Mouse (Mus musculus) MEL (cell line): ENCODE data around the gene Cpsf4l.

Experiments used
- CTCF ChIP-seq, 3 experiments: IDR thresholded peaks in 2 of 3; conservative IDR thresholded peaks in 1 of 3; 2 replicates each; pipeline ENCODE4 v1.5.1; 2011 to 2012; ENCODE audit warnings: low read length in 3 of 3, low read depth in 2 of 3, mild to moderate bottlenecking in 2 of 3, improper control_type of control experiment in 1 of 3, inconsistent platforms in 1 of 3, mixed read lengths in 1 of 3, moderate library complexity in 1 of 3; ENCODE audit not compliant: control insufficient read depth in 1 of 3, insufficient read depth in 1 of 3, poor library complexity in 1 of 3, severe bottlenecking in 1 of 3
- HCFC1 ChIP-seq: IDR thresholded peaks from 2 replicates; pipeline ENCODE4 v1.6.1; 2012; ENCODE audit warnings: low read depth, mild to moderate bottlenecking, inconsistent platforms, low read length, improper control_type of control experiment, moderate library complexity
- MEF2A ChIP-seq: IDR thresholded peaks from 2 replicates; pipeline ENCODE4 v1.6.1; 2014; ENCODE audit warnings: low read depth, mild to moderate bottlenecking, inconsistent platforms, low read length, improper control_type of control experiment; ENCODE audit not compliant: poor library complexity, insufficient replicate concordance, severe bottlenecking; ENCODE audit errors: extremely low read depth
- MXI1 ChIP-seq: IDR thresholded peaks from 2 replicates; pipeline ENCODE4 v1.6.1; 2011; ENCODE audit warnings: mild to moderate bottlenecking, low read depth, low read length, improper control_type of control experiment
- POLR2A ChIP-seq, 2 experiments: IDR thresholded peaks; 2 replicates each; pipeline ENCODE4 v1.6.1; 2011 to 2012; ENCODE audit warnings: low read length in 2 of 2, mild to moderate bottlenecking in 2 of 2, control low read depth in 1 of 2, improper control_type of control experiment in 1 of 2, low read depth in 1 of 2, moderate library complexity in 1 of 2; ENCODE audit not compliant: control insufficient read depth in 1 of 2, insufficient read depth in 1 of 2, poor library complexity in 1 of 2
- RCOR1 ChIP-seq: IDR thresholded peaks from 2 replicates; pipeline ENCODE4 v1.6.1; 2012; ENCODE audit warnings: low read depth, mild to moderate bottlenecking, inconsistent platforms, low read length, improper control_type of control experiment
- SMC3 ChIP-seq: IDR thresholded peaks from 2 replicates; pipeline ENCODE4 v1.6.1; 2011; ENCODE audit warnings: low read depth, low read length, improper control_type of control experiment
- TAL1 ChIP-seq: IDR thresholded peaks from 2 replicates; pipeline ENCODE4 v1.6.1; 2012; ENCODE audit warnings: mild to moderate bottlenecking, inconsistent platforms, low read length, moderate library complexity, mixed read lengths
- TBP ChIP-seq: IDR thresholded peaks from 2 replicates; pipeline ENCODE4 v1.8.0; 2011; ENCODE audit warnings: low read depth, low read length, improper control_type of control experiment
- ZNF384 ChIP-seq: IDR thresholded peaks from 2 replicates; pipeline ENCODE4 v1.6.1; 2012; ENCODE audit warnings: low read depth, mild to moderate bottlenecking, inconsistent platforms, low read length, improper control_type of control experiment

DNA sequence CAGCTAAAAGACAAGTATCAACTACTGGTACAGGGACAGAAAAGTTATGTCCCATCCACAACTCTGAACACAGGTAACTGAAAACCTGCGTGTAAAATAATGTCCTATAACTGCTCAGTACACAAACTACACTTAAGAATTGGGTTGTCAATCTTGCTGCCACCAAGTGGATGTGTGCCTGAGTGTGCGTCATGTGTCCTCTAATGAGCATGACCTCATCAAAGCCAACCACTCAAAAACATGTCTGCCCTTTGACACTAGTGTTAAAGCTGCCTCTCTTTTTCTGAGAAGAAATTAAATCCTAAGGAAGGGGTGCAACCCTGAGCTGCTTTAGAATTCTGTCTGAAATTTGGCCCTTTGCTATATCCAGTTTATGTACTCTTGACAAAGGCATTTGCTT is 45.5 kb downstream of the Cpsf4l start:
- TF ChIP-seq RCOR1 = no peak
- TF ChIP-seq CTCF (IDR thresholded peaks at IDR 0.05 in 2 of 3, conservative IDR thresholded peaks at IDR 0.05 in 1 of 3; ENCODE audit: control insufficient read depth in 1 of 3, insufficient read depth in 1 of 3, low read depth in 2 of 3, low read length in 3 of 3, poor library complexity in 1 of 3, severe bottlenecking in 1 of 3) = no peak
- no peak for TF ChIP-seq HCFC1
- no peak for TF ChIP-seq MXI1
- no peak for TF ChIP-seq ZNF384
- no peak for TF ChIP-seq MEF2A
- no peak for TF ChIP-seq TBP
- no peak for TF ChIP-seq TAL1
- TF ChIP-seq SMC3 = no peak
- no peak for TF ChIP-seq POLR2A (IDR thresholded peaks at IDR 0.05; ENCODE audit: control insufficient read depth in 1 of 2, insufficient read depth in 1 of 2, low read depth in 1 of 2, low read length in 2 of 2, poor library complexity in 1 of 2)
